8 mouse cellular contexts compared by ENCODE assay signal in genomic region chr6:48446256-48446655, GRCm38 (mm10). TPM values are rescaled to one million over a fixed set of nuclear protein-coding genes. Genes with fewer than 3 reads are reported as not detected.
DNase-seq lines count a peak whose midpoint lies in the region; ATAC-seq lines count a peak whose summit lies in the region.

No protein-coding gene starts in this region.

- peaks cover 17% of the 10 kb centered on the region for H3K4me1 ChIP-seq in embryonic facial prominence, embryonic 12.5 days
- H3K4me1 ChIP-seq in hindbrain, embryonic 12.5 days = peaks cover 17% of the 10 kb centered on the region
- H3K4me1 ChIP-seq in liver, embryonic 16.5 days (ENCODE audit: control insufficient read depth, low read depth, low read length) = peaks cover 3% of the 10 kb centered on the region; the same call in 1 of the 2 replicates

- peak overlapping the region; percentile 73 for H3K4me3 ChIP-seq in embryonic facial prominence, embryonic 12.5 days
- peak overlapping the region; percentile 68 for H3K4me3 ChIP-seq in hindbrain, embryonic 12.5 days
- H3K4me3 ChIP-seq in liver, embryonic 16.5 days (ENCODE audit: low read depth, low read length) = no peak overlapping the region; the same call in 1 of the 2 replicates

- peaks cover 14% of the 10 kb centered on the region for H3K36me3 ChIP-seq in embryonic facial prominence, embryonic 12.5 days
- peaks cover 11% of the 10 kb centered on the region for H3K36me3 ChIP-seq in hindbrain, embryonic 12.5 days
- no peaks in the 10 kb centered on the region; the same call in 1 of the 2 replicates for H3K36me3 ChIP-seq in liver, embryonic 16.5 days (ENCODE audit: control insufficient read depth, insufficient read depth)

- no peak for ATAC-seq in embryonic facial prominence, embryonic 12.5 days (ENCODE audit: insufficient number of reproducible peaks, insufficient read depth, low FRiP score, low TSS enrichment)
- ATAC-seq in hindbrain, embryonic 12.5 days (ENCODE audit: low FRiP score) = no peak
- ATAC-seq in liver, embryonic 16.5 days (ENCODE audit: low read depth) = no peak
- ATAC-seq in cerebellum, adult (ENCODE audit: insufficient number of reproducible peaks, low FRiP score, low TSS enrichment) = no peak

- no peaks in the 10 kb centered on the region for H3K9me3 ChIP-seq in embryonic facial prominence, embryonic 12.5 days
- H3K9me3 ChIP-seq in hindbrain, embryonic 12.5 days (replicated peaks) = no peaks in the 10 kb centered on the region
- no peaks in the 10 kb centered on the region for H3K9me3 ChIP-seq in liver, embryonic 16.5 days (replicated peaks; ENCODE audit: control insufficient read depth, low read length)

- H3K27ac ChIP-seq in embryonic facial prominence, embryonic 12.5 days = peak overlapping the region; percentile 97
- H3K27ac ChIP-seq in hindbrain, embryonic 12.5 days = peak overlapping the region; percentile 93; the same call in 1 of the 2 replicates
- H3K27ac ChIP-seq in liver, embryonic 16.5 days (ENCODE audit: low read length) = no peak overlapping the region

- no peaks in the 10 kb centered on the region for H3K27me3 ChIP-seq in embryonic facial prominence, embryonic 12.5 days
- peaks cover 2% of the 10 kb centered on the region; the same call in 1 of the 2 replicates for H3K27me3 ChIP-seq in hindbrain, embryonic 12.5 days
- H3K27me3 ChIP-seq in liver, embryonic 16.5 days (ENCODE audit: control insufficient read depth, insufficient read depth, low read depth, low read length) = peaks cover 15% of the 10 kb centered on the region

- 31% methylated on average over 3 of the region's 3 CpGs for WGBS in embryonic facial prominence, embryonic 12.5 days
- WGBS in hindbrain, embryonic 12.5 days = 33% methylated on average over 3 of the region's 3 CpGs
- WGBS in liver, embryonic 16.5 days (ENCODE audit: insufficient replicate concordance) = 40% methylated on average over 3 of the region's 3 CpGs

- peak overlapping the region; percentile 71 for H3K4me2 ChIP-seq in embryonic facial prominence, embryonic 12.5 days (replicated peaks)
- peak overlapping the region; percentile 91 for H3K4me2 ChIP-seq in hindbrain, embryonic 12.5 days (replicated peaks)
- H3K4me2 ChIP-seq in liver, embryonic 16.5 days (ENCODE audit: low read depth, low read length) = peak overlapping the region; percentile 77

- DNase-seq in adrenal gland, postnatal 10 days = peak; percentile 53
- no peak for DNase-seq in adrenal gland, adult 8-10 months
- no peak for DNase-seq in layer of hippocampus, adult 8-10 months (ENCODE audit: low spot score in 2 of 2)
- DNase-seq in thymus, postnatal 0 days (ENCODE audit: low spot score) = no peak

- peak overlapping the region; percentile 90 for H3K9ac ChIP-seq in embryonic facial prominence, embryonic 12.5 days
- H3K9ac ChIP-seq in hindbrain, embryonic 12.5 days = 0 out of 2 replicates have a peak overlapping the region, but pooled peaks have one; percentile 73
- no peak overlapping the region for H3K9ac ChIP-seq in liver, embryonic 16.5 days (ENCODE audit: low read depth, low read length)

RNA-seq across cellular contexts. Expression of gene Zfp467, which starts 0.6 kb away (rescaled TPM):
- total RNA-seq in adrenal gland, postnatal 10 days (2021) = 10 to 100 TPM; 33.2 to 50.2 TPM
- total RNA-seq in adrenal gland, adult 8-10 months (2022) = 10 to 100 TPM; 56.7 to 68.0 (median 60.6) TPM
- polyA plus RNA-seq in embryonic facial prominence, embryonic 12.5 days (2016; fragmentation: Nextera tagmentation; extraction: Ambion mirVana) = 30.3 and 31.7 TPM in 2 replicates
- 21.2 and 22.2 TPM in 2 replicates for polyA plus RNA-seq in hindbrain, embryonic 12.5 days (2016; fragmentation: Nextera tagmentation; extraction: Ambion mirVana)
- 2.8 and 3.3 TPM in 2 replicates for polyA plus RNA-seq in liver, embryonic 16.5 days (2015; fragmentation: Nextera tagmentation; extraction: Ambion mirVana)
- total RNA-seq in layer of hippocampus, adult 8-10 months (2022) = 10 to 100 TPM; 24.6 to 32.2 (median 28.2) TPM
- 8.6 and 9.9 TPM in 2 replicates for polyA plus RNA-seq in thymus, postnatal 0 days (2015; fragmentation: Nextera tagmentation; extraction: Ambion mirVana)

RNA-seq across cellular contexts. Expression of gene Sspo, which starts 1.8 kb away (rescaled TPM):
- total RNA-seq in adrenal gland, postnatal 10 days (2021) = 1 to 10 TPM; 1.5 to 2.9 TPM
- 1 to 10 TPM; 2.7 to 9.7 (median 5.6) TPM for total RNA-seq in adrenal gland, adult 8-10 months (2022)
- 0.42 and 0.57 TPM in 2 replicates for polyA plus RNA-seq in embryonic facial prominence, embryonic 12.5 days (2016; fragmentation: Nextera tagmentation; extraction: Ambion mirVana)
- 0.34 and 0.40 TPM in 2 replicates for polyA plus RNA-seq in hindbrain, embryonic 12.5 days (2016; fragmentation: Nextera tagmentation; extraction: Ambion mirVana)
- 0.01 and 0.06 TPM in 2 replicates for polyA plus RNA-seq in liver, embryonic 16.5 days (2015; fragmentation: Nextera tagmentation; extraction: Ambion mirVana)
- total RNA-seq in layer of hippocampus, adult 8-10 months (2022) = 1 to 10 TPM in 3 of 4 experiments, under 1 TPM in 1; 0.39 to 2.1 (median 1.2) TPM
- 0.68 and 0.77 TPM in 2 replicates for polyA plus RNA-seq in thymus, postnatal 0 days (2015; fragmentation: Nextera tagmentation; extraction: Ambion mirVana)

RNA-seq across cellular contexts. Expression of gene Krba1, which starts 50.9 kb away (rescaled TPM):
- total RNA-seq in adrenal gland, postnatal 10 days (2021) = 10 to 100 TPM; 20.9 to 38.5 TPM
- 10 to 100 TPM; 44.0 to 56.6 (median 50.8) TPM for total RNA-seq in adrenal gland, adult 8-10 months (2022)
- 30.2 and 31.3 TPM in 2 replicates for polyA plus RNA-seq in embryonic facial prominence, embryonic 12.5 days (2016; fragmentation: Nextera tagmentation; extraction: Ambion mirVana)
- polyA plus RNA-seq in hindbrain, embryonic 12.5 days (2016; fragmentation: Nextera tagmentation; extraction: Ambion mirVana) = 29.9 and 32.4 TPM in 2 replicates
- 1.7 and 1.9 TPM in 2 replicates for polyA plus RNA-seq in liver, embryonic 16.5 days (2015; fragmentation: Nextera tagmentation; extraction: Ambion mirVana)
- 10 to 100 TPM; 36.8 to 51.8 (median 42.4) TPM for total RNA-seq in layer of hippocampus, adult 8-10 months (2022)
- polyA plus RNA-seq in thymus, postnatal 0 days (2015; fragmentation: Nextera tagmentation; extraction: Ambion mirVana) = 13.3 and 14.4 TPM in 2 replicates
